Mouse (Mus musculus) frontal cortex, postnatal 10 days (tissue): ENCODE measurements around the gene Dynlt1a.
"Not testable (repeated sequence)": the region's sequence is repeated elsewhere in the genome, so short reads cannot be mapped to it uniquely, and the experiment has no call there.

Source experiments
- DNase-seq, 2 experiments: peaks; one replicate each; pipeline ENCODE4 v3.0.0; 2022; ENCODE audit warnings: low spot score in 2 of 2, mixed read lengths in 1 of 2

The Dynlt1a gene

GRCm38 (mm10) chr17:6317339-6317985 is at the start of gene Dynlt1a:
TSS of gene Dynlt1a (minus strand) at chr17:6317500.
- peak; percentile 96 to 98 for DNase-seq

GRCm38 (mm10) chr17:6355256-6355655 is 38.0 kb upstream of the Dynlt1a start:
- peak in 1 of 2 experiments; percentile 8 for DNase-seq

- DNase-seq = not testable (repeated sequence)
Observed at GRCm38 (mm10) chr17:6342606-6343294, 25.4 kb upstream of the Dynlt1a start.

GRCm38 (mm10) chr17:6328997-6329396 is 11.7 kb upstream of the Dynlt1a start:
- not testable (repeated sequence) for DNase-seq

GRCm38 (mm10) chr17:6327554-6327953 is 10.3 kb upstream of the Dynlt1a start:
- DNase-seq = not testable (repeated sequence)

- DNase-seq = not testable (repeated sequence)
Observed at GRCm38 (mm10) chr17:6325543-6325942, 8.2 kb upstream of the Dynlt1a start.

- DNase-seq = not testable (repeated sequence)
Observed at GRCm38 (mm10) chr17:6325021-6325420, 7.7 kb upstream of the Dynlt1a start.

GRCm38 (mm10) chr17:6321778-6322101 is 4.4 kb upstream of the Dynlt1a start:
- not testable (repeated sequence) for DNase-seq

- DNase-seq = not testable (repeated sequence)
Observed at GRCm38 (mm10) chr17:6321081-6321777, 3.9 kb upstream of the Dynlt1a start.

GRCm38 (mm10) chr17:6316379-6317126 is 747 bp downstream of the Dynlt1a start:
- DNase-seq = peak; percentile 74 to 77

- not testable (repeated sequence) for DNase-seq
Observed at GRCm38 (mm10) chr17:6315706-6316105, 1.6 kb downstream of the Dynlt1a start.

- not testable (repeated sequence) for DNase-seq
Observed at GRCm38 (mm10) chr17:6314493-6314892, 2.8 kb downstream of the Dynlt1a start.

- DNase-seq = not testable (repeated sequence)
Observed at GRCm38 (mm10) chr17:6312755-6313154, 4.5 kb downstream of the Dynlt1a start.

GRCm38 (mm10) chr17:6311716-6312115 is 5.6 kb downstream of the Dynlt1a start:
- not testable (repeated sequence) for DNase-seq

- not testable (repeated sequence) for DNase-seq
Observed at GRCm38 (mm10) chr17:6306503-6306902, 10.8 kb downstream of the Dynlt1a start.

GRCm38 (mm10) chr17:6305656-6306270 is 11.5 kb downstream of the Dynlt1a start:
- not testable (repeated sequence) for DNase-seq

- DNase-seq = not testable (repeated sequence)
Observed at GRCm38 (mm10) chr17:6304891-6305290, 12.4 kb downstream of the Dynlt1a start.

- not testable (repeated sequence) for DNase-seq
Observed at GRCm38 (mm10) chr17:6300190-6300863, 17.0 kb downstream of the Dynlt1a start.

- not testable (repeated sequence) for DNase-seq
Observed at GRCm38 (mm10) chr17:6297060-6297795, 20.1 kb downstream of the Dynlt1a start.

- not testable (repeated sequence) for DNase-seq
Observed at GRCm38 (mm10) chr17:6293882-6294281, 23.4 kb downstream of the Dynlt1a start.
